Mouse (Mus musculus): ENCODE results near the gene Tmc5. TPM values are rescaled to one million over a fixed set of nuclear protein-coding genes. Genes with fewer than 3 reads are reported as not detected.
A peak's percentile ranks its signal among the peaks of the same experiment; 100 is the strongest.

Tmc5 gene
- polyA plus RNA-seq, 1 experiment: not detected

DNA sequence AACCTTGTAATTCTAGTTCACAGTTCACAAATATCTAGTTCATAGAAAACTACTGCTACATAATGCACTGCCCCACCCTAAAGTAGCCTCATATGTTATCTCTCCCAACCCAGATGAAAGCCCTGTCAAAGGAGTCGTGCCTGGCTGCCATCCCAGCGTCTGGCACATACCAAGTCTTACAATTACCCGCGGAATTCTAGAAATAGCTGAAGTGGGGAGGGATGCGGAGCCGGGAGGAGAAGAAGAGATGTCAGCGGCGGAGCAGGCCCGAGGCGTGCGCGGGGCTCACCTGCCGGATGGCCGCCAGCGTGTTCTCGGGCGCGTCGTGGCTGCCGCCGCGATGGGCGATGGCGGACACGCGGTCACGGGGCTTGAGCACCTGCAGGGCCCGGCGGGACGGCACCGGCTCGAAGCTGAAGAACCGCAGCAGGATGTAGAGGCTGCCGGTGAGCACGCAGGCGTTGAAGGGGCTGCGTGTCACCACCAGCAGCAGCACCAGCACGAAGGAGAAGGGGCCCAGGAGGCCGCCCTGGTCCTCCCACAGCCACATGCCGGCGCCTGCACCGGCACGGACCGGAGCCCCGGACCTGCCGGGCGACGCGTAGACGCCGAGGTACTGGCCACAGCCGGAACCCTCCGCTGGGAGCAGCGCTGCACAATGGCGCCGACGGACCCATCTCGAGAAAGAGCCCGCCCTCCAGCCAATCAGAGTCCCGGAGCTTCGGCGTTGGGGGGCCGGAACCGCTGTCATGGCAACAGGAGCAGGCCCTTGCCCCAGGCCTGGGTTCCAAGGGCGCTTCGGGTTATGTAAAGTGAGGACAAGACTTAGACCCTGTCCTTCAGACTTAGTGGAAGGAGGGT, 108.2 kb downstream of the Tmc5 start, which contains the start of gene Gde1:
Gene Gde1 (minus strand): TSS at position 678 of the 861 bp plus-strand sequence.
- peak within 1 kb of the TSS; percentile 39 for H3K4me3 ChIP-seq
- TF ChIP-seq CEBPB (IDR thresholded peaks at IDR 0.05; ENCODE audit: insufficient read depth, poor library complexity, severe bottlenecking) (no peak), POLR2AphosphoS2 (IDR thresholded peaks at IDR 0.05; ENCODE audit: insufficient read length, low read depth) (peak; percentile 78), USF1 (IDR thresholded peaks at IDR 0.05; ENCODE audit: low read depth) (no peak), MYOG (IDR thresholded peaks at IDR 0.05; ENCODE audit: control insufficient read depth in 1 of 3, insufficient read depth in 1 of 3, insufficient read length in 2 of 3, low read depth in 2 of 3) (peak in 2 of 3 experiments; percentile 12 to 31), TCF12 (IDR thresholded peaks at IDR 0.05; ENCODE audit: insufficient read depth, poor library complexity, severe bottlenecking) (no peak), POLR2A (IDR thresholded peaks at IDR 0.05; ENCODE audit: insufficient read length, low read depth) (peak; percentile 78)

DNA sequence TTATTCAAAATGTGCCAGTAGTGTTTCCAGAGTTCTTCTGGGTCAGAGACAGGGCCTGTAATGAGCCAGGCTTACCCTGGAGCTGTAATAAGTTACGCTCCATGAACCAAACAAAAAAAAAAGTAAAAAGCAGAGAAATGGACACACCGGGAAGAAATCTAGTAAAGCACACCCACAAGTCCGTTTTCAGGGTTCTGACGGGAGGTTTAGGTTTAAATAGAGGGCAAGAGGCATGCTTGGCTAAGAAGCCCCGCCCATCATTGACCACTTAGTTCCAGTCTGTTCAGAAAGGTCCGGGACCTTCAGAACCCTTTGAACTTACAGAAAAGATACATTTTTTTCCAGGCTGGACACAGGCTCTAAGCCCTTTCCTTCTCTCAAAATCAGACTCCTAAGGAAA, 109.0 kb downstream of the Tmc5 start:
- H3K36me3 ChIP-seq (ENCODE audit: control insufficient read depth, insufficient read depth): no peaks in the 10 kb centered on the region
- peak overlapping the region; percentile 39 for H3K4me3 ChIP-seq
- no peak for TF ChIP-seq POLR2AphosphoS2 (IDR thresholded peaks at IDR 0.05; ENCODE audit: insufficient read length, low read depth)
- TF ChIP-seq E2F4 (IDR thresholded peaks at IDR 0.05; ENCODE audit: insufficient read depth): no peak
- no peak for TF ChIP-seq MYOG (IDR thresholded peaks at IDR 0.05; ENCODE audit: control insufficient read depth in 1 of 3, insufficient read depth in 1 of 3, insufficient read length in 2 of 3, low read depth in 2 of 3)
- no peak for TF ChIP-seq REST (IDR thresholded peaks at IDR 0.05; ENCODE audit: insufficient read depth, insufficient read length)
- TF ChIP-seq MYOD1 (IDR thresholded peaks at IDR 0.05; ENCODE audit: control insufficient read depth in 1 of 3, insufficient read length in 2 of 3, low read depth in 2 of 3): no peak
- no peak for TF ChIP-seq USF1 (IDR thresholded peaks at IDR 0.05; ENCODE audit: low read depth)
- no peak for TF ChIP-seq TCF3 (IDR thresholded peaks at IDR 0.05; ENCODE audit: insufficient read length, low read depth)
- TF ChIP-seq CEBPB (IDR thresholded peaks at IDR 0.05; ENCODE audit: insufficient read depth, poor library complexity, severe bottlenecking): no peak
- no peak for TF ChIP-seq TCF12 (IDR thresholded peaks at IDR 0.05; ENCODE audit: insufficient read depth, poor library complexity, severe bottlenecking)
- no peak for TF ChIP-seq POLR2A (IDR thresholded peaks at IDR 0.05; ENCODE audit: insufficient read length, low read depth)
- H3ac ChIP-seq (ENCODE audit: control insufficient read depth, insufficient read length): no peak overlapping the region
- peak overlapping the region; percentile 59 for H3K4me2 ChIP-seq (ENCODE audit: low read depth)
- peaks cover 4% of the 10 kb centered on the region for H3K79me2 ChIP-seq (ENCODE audit: control insufficient read depth, insufficient read depth)
- H3K27me3 ChIP-seq (ENCODE audit: control insufficient read depth, insufficient read depth, insufficient read length): no peaks in the 10 kb centered on the region

More for the DNA sequence above, 108.2 kb downstream of the Tmc5 start, which contains the start of gene Gde1:
- Histone ChIP-seq H3K27me3 (ENCODE audit: control insufficient read depth, insufficient read depth, insufficient read length) (no peaks in the 10 kb centered on the region), H3K79me2 (ENCODE audit: control insufficient read depth, insufficient read depth) (peaks cover 8% of the 10 kb centered on the region), H3ac (ENCODE audit: control insufficient read depth, insufficient read length) (peak within 1 kb of the TSS; percentile 42), H3K4me2 (ENCODE audit: low read depth) (peak within 1 kb of the TSS; percentile 78), H3K36me3 (ENCODE audit: control insufficient read depth, insufficient read depth) (no peaks in the 10 kb centered on the region)

DNA sequence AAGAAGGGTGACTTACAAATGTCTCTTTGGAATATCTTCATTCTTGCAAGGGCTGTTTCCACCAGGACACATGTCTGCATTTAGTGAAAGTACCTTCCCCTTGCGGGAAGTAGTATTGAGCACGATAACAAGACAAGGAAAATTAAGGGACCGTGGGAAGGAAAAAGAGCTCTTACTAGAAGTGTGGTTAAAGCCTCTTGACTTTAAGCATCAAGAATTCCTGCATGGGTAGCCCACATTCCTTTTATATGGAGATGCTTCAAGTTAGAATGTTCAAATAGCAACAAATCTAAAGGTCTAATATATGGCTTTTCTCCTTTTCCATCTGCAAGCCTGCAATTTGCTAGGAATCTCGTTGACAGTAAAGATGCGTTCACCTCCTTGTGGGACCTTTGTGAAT, 109.4 kb downstream of the Tmc5 start:
- TF ChIP-seq TCF3 (IDR thresholded peaks at IDR 0.05; ENCODE audit: insufficient read length, low read depth): no peak
- no peak for TF ChIP-seq REST (IDR thresholded peaks at IDR 0.05; ENCODE audit: insufficient read depth, insufficient read length)
- no peak for TF ChIP-seq MAX (IDR thresholded peaks at IDR 0.05; ENCODE audit: low read depth)
- TF ChIP-seq USF1 (IDR thresholded peaks at IDR 0.05; ENCODE audit: low read depth): no peak
- no peak for TF ChIP-seq POLR2AphosphoS2 (IDR thresholded peaks at IDR 0.05; ENCODE audit: insufficient read length, low read depth)
- TF ChIP-seq SRF (IDR thresholded peaks at IDR 0.05; ENCODE audit: control insufficient read depth, insufficient read length, low read depth): no peak
- no peaks in the 10 kb centered on the region for H3K27me3 ChIP-seq (ENCODE audit: control insufficient read depth, insufficient read depth, insufficient read length)
- no peak overlapping the region for H3K4me3 ChIP-seq
- H3K36me3 ChIP-seq (ENCODE audit: control insufficient read depth, insufficient read depth): no peaks in the 10 kb centered on the region
- H3ac ChIP-seq (ENCODE audit: control insufficient read depth, insufficient read length): no peak overlapping the region
- peaks cover 4% of the 10 kb centered on the region for H3K79me2 ChIP-seq (ENCODE audit: control insufficient read depth, insufficient read depth)
- no peak overlapping the region for H3K4me2 ChIP-seq (ENCODE audit: low read depth)

DNA sequence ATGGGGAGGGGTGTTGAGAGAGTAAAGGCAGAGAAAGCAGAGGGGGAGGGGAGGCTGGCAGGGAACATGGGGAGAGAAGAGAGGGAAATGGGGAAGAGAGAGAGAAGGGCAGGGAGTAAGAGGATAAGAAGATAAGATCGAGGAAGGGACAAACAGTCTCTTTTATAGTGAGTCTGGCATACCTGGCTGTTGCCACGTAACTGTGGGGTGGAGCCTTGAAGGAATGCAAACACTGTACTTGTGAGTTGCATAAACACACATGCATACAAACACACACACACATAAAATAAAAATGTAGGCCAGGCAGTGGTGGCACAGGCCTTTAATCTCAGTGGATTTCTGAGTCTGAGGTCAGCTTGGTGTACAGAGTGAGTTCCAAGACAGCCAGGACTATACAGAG, 110.1 kb downstream of the Tmc5 start:
- Histone ChIP-seq H3K36me3 (ENCODE audit: control insufficient read depth, insufficient read depth) (no peaks in the 10 kb centered on the region), H3K4me2 (ENCODE audit: low read depth) (no peak overlapping the region), H3K79me2 (ENCODE audit: control insufficient read depth, insufficient read depth) (peaks cover 4% of the 10 kb centered on the region), H3ac (ENCODE audit: control insufficient read depth, insufficient read length) (no peak overlapping the region), H3K4me3 (no peak overlapping the region), H3K27me3 (ENCODE audit: control insufficient read depth, insufficient read depth, insufficient read length) (no peaks in the 10 kb centered on the region)
- no peak for TF ChIP-seq POLR2AphosphoS2 (IDR thresholded peaks at IDR 0.05; ENCODE audit: insufficient read length, low read depth)
- no peak for TF ChIP-seq USF1 (IDR thresholded peaks at IDR 0.05; ENCODE audit: low read depth)
- no peak for TF ChIP-seq CEBPB (IDR thresholded peaks at IDR 0.05; ENCODE audit: insufficient read depth, poor library complexity, severe bottlenecking)
- no peak for TF ChIP-seq E2F4 (IDR thresholded peaks at IDR 0.05; ENCODE audit: insufficient read depth)
- TF ChIP-seq POLR2A (IDR thresholded peaks at IDR 0.05; ENCODE audit: insufficient read length, low read depth): no peak
- no peak for TF ChIP-seq MAX (IDR thresholded peaks at IDR 0.05; ENCODE audit: low read depth)
- TF ChIP-seq MYOD1 (IDR thresholded peaks at IDR 0.05; ENCODE audit: control insufficient read depth in 1 of 3, insufficient read length in 2 of 3, low read depth in 2 of 3): no peak
- no peak for TF ChIP-seq MYOG (IDR thresholded peaks at IDR 0.05; ENCODE audit: control insufficient read depth in 1 of 3, insufficient read depth in 1 of 3, insufficient read length in 2 of 3, low read depth in 2 of 3)
- TF ChIP-seq SRF (IDR thresholded peaks at IDR 0.05; ENCODE audit: control insufficient read depth, insufficient read length, low read depth): no peak
- TF ChIP-seq TCF3 (IDR thresholded peaks at IDR 0.05; ENCODE audit: insufficient read length, low read depth): no peak
- TF ChIP-seq TCF12 (IDR thresholded peaks at IDR 0.05; ENCODE audit: insufficient read depth, poor library complexity, severe bottlenecking): no peak
- TF ChIP-seq REST (IDR thresholded peaks at IDR 0.05; ENCODE audit: insufficient read depth, insufficient read length): no peak
